Mouse (Mus musculus) liver, embryonic 16.5 days (tissue): Measurements from ENCODE around the gene Reg3d. TPM values are rescaled to one million over a fixed set of nuclear protein-coding genes. Genes with fewer than 3 reads are reported as not detected.
"Not testable (repeated sequence)": the region's sequence is repeated elsewhere in the genome, so short reads cannot be mapped to it uniquely, and the experiment has no call there.

ENCODE experiments used
- ATAC-seq: fragments of 200-750 bp; cut with Nextera tagmentation; 2 replicates; pipeline ENCODE4 v1.8.0; 2017; ENCODE audit warnings: low read depth, mild to moderate bottlenecking, moderate number of reproducible peaks, moderate library complexity
- H3K27ac ChIP-seq: fragments of 300-500 bp; sonication (generic); 2 replicates; pipeline ENCODE4 v1.5.1; 2014; ENCODE audit warnings: mild to moderate bottlenecking, low read length
- H3K27me3 ChIP-seq: fragments of 300-500 bp; sonication (generic); 2 replicates; pipeline ENCODE4 v1.6.1; 2014; ENCODE audit warnings: low read depth, low read length, mixed read lengths; ENCODE audit not compliant: control insufficient read depth, insufficient read depth
- H3K36me3 ChIP-seq: fragments of 300-500 bp; sonication (generic); 2 replicates; pipeline ENCODE4 v1.6.1; 2014; ENCODE audit warnings: mild to moderate bottlenecking; ENCODE audit not compliant: control insufficient read depth, insufficient read depth
- H3K4me1 ChIP-seq: fragments of 300-500 bp; sonication (generic); 2 replicates; pipeline ENCODE4 v1.6.1; 2014; ENCODE audit warnings: low read depth, low read length, mixed read lengths; ENCODE audit not compliant: control insufficient read depth
- H3K4me2 ChIP-seq: fragments of 300-500 bp; sonication (generic); 2 replicates; pipeline ENCODE4 v1.6.1; 2014; ENCODE audit warnings: low read depth, low read length, mixed read lengths
- H3K4me3 ChIP-seq: fragments of 300-500 bp; sonication (generic); 2 replicates; pipeline ENCODE4 v1.5.1; 2014; ENCODE audit warnings: low read depth, mild to moderate bottlenecking, low read length
- H3K9ac ChIP-seq: fragments of 300-500 bp; sonication (generic); 2 replicates; pipeline ENCODE4 v1.6.1; 2014; ENCODE audit warnings: low read depth, low read length
- H3K9me3 ChIP-seq: fragments of 300-500 bp; sonication (generic); replicated peaks from 2 replicates; pipeline ENCODE4 v1.6.1; 2016; ENCODE audit warnings: low read length; ENCODE audit not compliant: control insufficient read depth
- WGBS: fragments of 180-500 bp; shearing (Covaris S2); extraction: QIAGEN DNeasy Blood & Tissue Kit; methylation state at CpG from one replicate; pipeline ENCODE4 v1.1.7; 2014; ENCODE audit not compliant: insufficient replicate concordance; 5-methylcytosine and 5-hydroxymethylcytosine counted together
- polyA plus RNA-seq: library from polyadenylated mRNA; unstranded; fragments of >200 nt; fragmentation: Nextera tagmentation; extraction: Ambion mirVana; gene quantifications from 2 replicates; pipeline ENCODE4 v1.2.1, GENCODE M21; 2015

The Reg3d gene
- not detected in 2 replicates for polyA plus RNA-seq

- H3K9ac ChIP-seq, result no peak within 1 kb of the TSS
- no peak within 1 kb of the TSS for H3K4me3 ChIP-seq
- no peaks in the 10 kb centered on the region for H3K36me3 ChIP-seq
- H3K9me3 ChIP-seq, result no peaks in the 10 kb centered on the region
- H3K27ac ChIP-seq, result no peak within 1 kb of the TSS
- 56% methylated on average over 2 of the region's 2 CpGs for WGBS
- ATAC-seq, result no peak
- H3K27me3 ChIP-seq, result no peaks in the 10 kb centered on the region
- H3K4me1 ChIP-seq, result no peaks in the 10 kb centered on the region
- H3K4me2 ChIP-seq, result no peak within 1 kb of the TSS
Measured at GRCm38 (mm10) chr6:78378765-78379164, at the start of gene Reg3d. Gene Reg3d (minus strand): TSS chr6:78378865.

DNA sequence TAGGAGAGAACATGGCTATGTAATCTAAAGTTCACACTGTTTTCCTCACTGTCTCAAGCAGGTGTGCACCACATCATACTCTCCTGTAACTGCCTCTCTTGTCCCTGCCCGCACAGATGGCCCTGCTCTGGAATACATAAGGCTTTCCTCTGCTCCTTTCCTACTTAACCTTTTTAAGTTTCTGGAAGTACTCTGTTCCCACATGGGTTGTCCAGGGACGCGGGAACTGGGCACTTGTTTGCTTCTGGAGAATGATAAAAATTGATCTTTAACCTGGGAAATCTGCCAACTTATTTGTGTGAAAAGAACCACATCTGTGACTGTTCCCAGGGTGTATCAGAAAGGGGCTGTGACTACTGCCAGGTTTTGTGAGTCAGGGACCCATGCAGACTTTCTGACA lies 46.8 kb upstream of the Reg3d start:
- Histone ChIP-seq H3K27me3 (no peaks in the 10 kb centered on the region), H3K4me2 (no peak overlapping the region), H3K9ac (no peak overlapping the region), H3K4me3 (no peak overlapping the region), H3K27ac (no peak overlapping the region), H3K4me1 (no peaks in the 10 kb centered on the region), H3K36me3 (no peaks in the 10 kb centered on the region), H3K9me3 (no peaks in the 10 kb centered on the region)
- 65% methylated on average over 3 of the region's 3 CpGs for WGBS
- no peak for ATAC-seq

GRCm38 (mm10) chr6:78422411-78422810 lies 43.7 kb upstream of the Reg3d start, which contains the start of gene Reg1:
Gene Reg1 (plus strand): TSS chr6:78422711.
- not testable (repeated sequence) for H3K4me1 ChIP-seq, H3K4me3 ChIP-seq, H3K36me3 ChIP-seq, H3K27me3 ChIP-seq, H3K4me2 ChIP-seq, H3K9ac ChIP-seq, H3K27ac ChIP-seq, H3K9me3 ChIP-seq, ATAC-seq

GRCm38 (mm10) chr6:78395323-78395722 lies 16.7 kb upstream of the Reg3d start, which contains the start of gene Reg2:
Gene Reg2 (plus strand): TSS chr6:78395623.
- not testable (repeated sequence) for H3K9ac ChIP-seq, H3K4me1 ChIP-seq, ATAC-seq, H3K9me3 ChIP-seq, H3K27ac ChIP-seq, H3K4me2 ChIP-seq, H3K27me3 ChIP-seq, H3K4me3 ChIP-seq, H3K36me3 ChIP-seq
- WGBS, result 100% methylated on average over 3 of the region's 17 CpGs

DNA sequence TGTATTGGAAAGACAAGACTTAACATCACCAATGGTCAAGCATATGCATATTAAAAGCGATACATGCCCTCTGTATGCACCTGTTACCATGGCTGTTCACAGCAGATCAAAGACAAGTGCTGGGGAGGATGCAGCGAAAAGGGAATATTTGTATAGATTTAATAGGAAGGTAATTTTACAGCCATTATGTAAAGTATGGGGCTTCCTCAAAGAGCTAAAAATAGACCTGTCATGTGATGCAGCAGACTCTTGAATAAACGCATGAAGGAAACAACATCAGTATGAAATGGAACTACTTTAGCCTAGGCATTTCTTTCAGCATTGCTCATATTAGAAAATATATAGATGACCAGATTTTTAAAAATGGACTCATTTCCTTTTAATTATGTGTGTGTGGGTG lies 6.9 kb upstream of the Reg3d start:
- Histone ChIP-seq H3K9me3 (no peaks in the 10 kb centered on the region), H3K4me3 (no peak overlapping the region), H3K4me2 (no peak overlapping the region), H3K27ac (no peak overlapping the region), H3K4me1 (no peaks in the 10 kb centered on the region), H3K9ac (no peak overlapping the region), H3K27me3 (no peaks in the 10 kb centered on the region), H3K36me3 (no peaks in the 10 kb centered on the region)
- ATAC-seq, result no peak
- WGBS, result 63% methylated on average over 3 of the region's 3 CpGs

DNA sequence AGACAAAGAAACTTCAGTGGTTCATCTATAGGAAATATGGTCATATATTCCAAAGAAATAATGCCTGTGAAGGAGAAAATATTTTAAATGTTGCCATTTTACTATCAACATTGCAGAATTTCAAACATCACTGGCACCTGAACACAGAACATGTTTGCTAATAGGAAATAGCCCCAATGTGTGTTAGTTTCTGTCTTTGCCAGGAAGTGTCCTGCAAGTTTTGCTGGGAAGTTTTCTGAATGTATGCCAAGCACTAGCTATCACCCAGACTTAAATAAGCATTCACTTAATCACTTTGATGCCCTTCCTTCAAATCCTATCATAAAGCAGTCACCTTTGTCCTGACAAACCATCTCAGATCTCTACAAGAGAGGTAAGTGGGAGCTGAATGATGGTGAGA lies 1.7 kb upstream of the Reg3d start, which contains the start of gene Reg3a:
Reg3a (plus strand) TSS at position 301 of the 400 bp plus-strand sequence.
- no peak within 1 kb of the TSS for H3K4me3 ChIP-seq
- H3K4me1 ChIP-seq, result no peaks in the 10 kb centered on the region
- no peaks in the 10 kb centered on the region for H3K9me3 ChIP-seq
- H3K9ac ChIP-seq, result no peak within 1 kb of the TSS
- no peaks in the 10 kb centered on the region for H3K27me3 ChIP-seq
- no peak for ATAC-seq
- no peaks in the 10 kb centered on the region for H3K36me3 ChIP-seq
- no peak within 1 kb of the TSS for H3K4me2 ChIP-seq
- no peak within 1 kb of the TSS for H3K27ac ChIP-seq

GRCm38 (mm10) chr6:78370357-78370756 lies 8.3 kb downstream of the Reg3d start, which contains the start of gene Reg3b:
Gene Reg3b (plus strand): TSS chr6:78370657.
- Histone ChIP-seq H3K4me1 (no peaks in the 10 kb centered on the region), H3K27me3 (no peaks in the 10 kb centered on the region), H3K27ac (no peak within 1 kb of the TSS), H3K9ac (no peak within 1 kb of the TSS), H3K4me3 (no peak within 1 kb of the TSS), H3K4me2 (no peak within 1 kb of the TSS), H3K36me3 (no peaks in the 10 kb centered on the region), H3K9me3 (no peaks in the 10 kb centered on the region)
- 67% methylated on average over 2 of the region's 2 CpGs for WGBS
- ATAC-seq, result no peak

DNA sequence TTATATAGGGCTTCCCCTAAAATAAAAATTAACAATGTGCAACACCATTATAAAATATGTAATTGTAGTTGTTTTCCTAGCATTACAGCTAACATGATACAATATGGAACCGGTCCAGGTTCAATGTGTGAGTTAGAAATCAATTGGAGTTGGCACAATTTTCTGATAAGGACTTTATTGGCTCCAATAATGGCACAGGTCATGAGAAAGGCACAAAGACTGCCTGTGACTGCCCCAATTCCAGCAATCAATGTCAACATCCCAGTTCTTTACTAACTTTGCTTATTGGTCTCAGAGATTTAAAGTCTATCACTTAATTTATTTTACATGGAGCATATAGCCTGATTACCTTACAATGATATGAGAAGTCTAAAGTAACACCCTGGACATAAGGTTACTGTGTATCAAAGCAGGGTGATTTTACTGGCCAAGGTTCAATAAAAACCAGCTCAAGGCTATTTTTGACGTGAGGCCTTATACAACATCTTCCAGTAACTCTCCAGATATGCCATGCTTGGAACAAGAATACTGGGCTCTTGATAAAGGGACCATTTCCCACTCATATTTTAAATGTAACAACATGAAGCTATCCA lies 16.6 kb downstream of the Reg3d start:
- no peak for ATAC-seq
- H3K27me3 ChIP-seq, result no peaks in the 10 kb centered on the region
- WGBS, result 38% methylated on average over 2 of the region's 2 CpGs
- H3K4me3 ChIP-seq, result no peak overlapping the region
- no peaks in the 10 kb centered on the region for H3K9me3 ChIP-seq
- no peak overlapping the region for H3K9ac ChIP-seq
- no peak overlapping the region for H3K4me2 ChIP-seq
- no peaks in the 10 kb centered on the region for H3K36me3 ChIP-seq
- H3K27ac ChIP-seq, result no peak overlapping the region
- H3K4me1 ChIP-seq, result no peaks in the 10 kb centered on the region

DNA sequence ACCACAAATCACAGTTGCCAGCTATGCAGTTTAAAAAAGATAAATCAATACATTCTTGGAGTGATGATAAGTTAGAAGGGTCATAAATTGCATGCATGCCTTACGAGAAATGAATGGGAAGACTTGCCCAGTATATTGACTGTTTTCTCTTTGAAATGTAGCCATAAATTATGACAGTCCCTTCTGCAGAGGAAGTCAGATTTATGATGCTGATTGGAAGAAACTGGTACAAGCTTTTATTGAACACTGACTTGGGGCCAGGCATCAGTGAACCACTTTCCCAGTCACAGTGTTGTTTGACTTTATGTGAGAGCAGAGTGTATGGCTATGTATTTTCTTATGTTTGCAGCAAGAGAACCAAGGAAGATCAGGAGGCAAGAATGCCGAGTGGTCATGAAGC lies 37.0 kb downstream of the Reg3d start:
- ATAC-seq, result no peak
- Histone ChIP-seq H3K4me2 (no peak overlapping the region), H3K4me1 (no peaks in the 10 kb centered on the region), H3K9me3 (no peaks in the 10 kb centered on the region), H3K27me3 (no peaks in the 10 kb centered on the region), H3K4me3 (no peak overlapping the region), H3K36me3 (no peaks in the 10 kb centered on the region), H3K27ac (no peak overlapping the region), H3K9ac (no peak overlapping the region)
- 53% methylated on average over 2 of the region's 2 CpGs for WGBS
